Mouse (Mus musculus) thymus, postnatal 0 days (tissue): ENCODE results near the gene Zfp536. TPM values are rescaled to one million over a fixed set of nuclear protein-coding genes. Genes with fewer than 3 reads are reported as not detected.

Experiments used
- DNase-seq: peaks from one replicate; pipeline ENCODE4 v3.0.0-alpha.2; 2015; ENCODE audit warnings: low spot score
- polyA plus RNA-seq: library from polyadenylated mRNA; unstranded; fragments of >200 nt; fragmentation: Nextera tagmentation; extraction: Ambion mirVana; gene quantifications from 2 replicates; pipeline ENCODE4 v1.2.1, GENCODE M21; 2015

Zfp536 gene
- polyA plus RNA-seq, 1 experiment from 2014 or later, result 0.16 TPM

DNA sequence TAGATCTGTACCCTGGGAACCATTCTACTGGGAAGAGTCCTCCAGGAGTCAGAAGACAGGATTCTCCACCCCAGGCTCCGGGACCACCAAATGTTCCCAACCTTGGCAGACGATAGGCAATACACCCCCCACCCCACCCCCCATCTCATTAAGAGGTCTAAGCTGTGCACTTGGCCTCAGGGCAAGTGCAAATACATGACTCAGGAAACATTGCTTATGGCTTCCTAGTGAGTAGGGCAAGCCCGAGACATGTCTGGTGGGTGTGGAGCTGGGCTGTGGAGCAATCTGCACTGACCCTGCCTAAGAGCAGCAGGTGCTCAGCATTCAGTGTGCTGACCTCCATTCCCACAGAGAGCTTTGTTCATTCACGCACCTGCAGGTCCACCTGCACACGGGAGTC is 78.4 kb downstream of the Zfp536 start:
- DNase-seq, result no peak

DNA sequence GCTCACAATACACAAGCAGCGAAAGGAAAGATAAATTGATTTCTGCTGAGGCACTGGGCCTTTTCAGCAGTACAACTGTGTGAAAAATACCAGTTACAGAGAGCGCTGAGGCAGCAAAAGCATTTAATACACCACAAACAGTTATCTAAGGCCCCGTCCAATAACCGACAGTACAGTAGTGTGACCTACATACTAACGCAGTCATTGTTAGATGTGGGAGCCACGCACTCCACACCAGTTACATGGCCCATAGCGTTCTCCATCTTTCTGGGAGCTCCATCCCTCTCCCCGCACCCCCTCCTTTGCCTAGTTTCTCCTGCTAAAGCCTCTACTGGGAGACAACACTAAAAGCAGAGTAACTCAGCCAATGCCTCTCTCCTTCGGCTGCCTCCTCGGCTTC is 82.8 kb downstream of the Zfp536 start:
- no peak for DNase-seq

DNA sequence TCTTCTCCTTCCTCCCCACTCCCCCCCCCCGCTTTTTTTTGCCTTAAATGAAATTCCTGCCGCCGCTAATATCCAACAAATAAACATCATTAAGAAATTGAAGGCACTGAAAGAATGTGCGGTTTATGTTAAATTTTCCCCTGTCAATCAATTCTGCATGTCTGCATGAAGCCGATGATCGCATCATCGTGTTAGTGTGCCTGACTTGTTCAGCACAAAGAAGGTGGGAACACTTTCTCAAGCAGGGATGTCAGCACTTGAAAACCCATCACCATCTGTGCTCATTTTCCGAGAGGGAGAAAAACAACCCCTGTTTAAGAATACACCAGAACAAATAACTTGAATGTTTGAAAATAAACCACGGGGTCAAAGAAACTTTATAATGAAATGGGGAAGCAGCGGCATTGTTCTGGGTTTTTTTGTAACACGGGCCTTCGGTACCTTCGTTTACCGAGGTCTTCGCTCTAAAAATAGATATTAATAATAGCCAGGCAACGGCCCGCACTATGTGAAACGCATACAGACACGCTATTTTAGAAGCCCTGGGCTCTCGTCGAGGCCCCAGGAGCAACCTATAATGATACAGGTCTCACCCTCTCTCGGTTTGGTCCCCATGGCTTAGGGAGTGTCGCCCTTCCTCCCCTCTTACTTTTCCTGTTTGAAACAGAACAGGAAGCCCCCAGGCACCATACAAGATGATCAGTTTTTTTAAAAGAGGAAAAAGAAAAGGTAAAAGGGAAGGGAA is 83.7 kb downstream of the Zfp536 start:
- no peak for DNase-seq

DNA sequence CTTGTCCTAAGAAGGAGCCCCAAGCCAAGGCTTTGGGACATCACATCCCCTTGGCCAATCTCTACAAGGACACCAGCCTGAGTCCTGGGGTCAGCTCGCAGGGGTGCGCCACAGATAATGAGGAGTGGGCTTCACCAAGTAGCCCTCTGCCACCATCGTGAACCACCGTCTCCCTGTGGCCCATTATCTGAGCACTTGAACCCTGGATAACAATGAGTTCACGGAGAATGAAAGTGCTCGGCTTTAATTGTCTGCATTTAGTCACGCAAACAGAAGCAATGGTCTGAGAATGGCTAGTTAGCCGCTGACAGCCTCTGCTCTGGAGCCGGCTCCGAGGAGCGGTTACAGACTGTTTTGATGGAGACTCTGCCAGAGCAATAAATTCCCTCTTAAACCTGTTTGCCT is 84.3 kb downstream of the Zfp536 start:
- no peak for DNase-seq

DNA sequence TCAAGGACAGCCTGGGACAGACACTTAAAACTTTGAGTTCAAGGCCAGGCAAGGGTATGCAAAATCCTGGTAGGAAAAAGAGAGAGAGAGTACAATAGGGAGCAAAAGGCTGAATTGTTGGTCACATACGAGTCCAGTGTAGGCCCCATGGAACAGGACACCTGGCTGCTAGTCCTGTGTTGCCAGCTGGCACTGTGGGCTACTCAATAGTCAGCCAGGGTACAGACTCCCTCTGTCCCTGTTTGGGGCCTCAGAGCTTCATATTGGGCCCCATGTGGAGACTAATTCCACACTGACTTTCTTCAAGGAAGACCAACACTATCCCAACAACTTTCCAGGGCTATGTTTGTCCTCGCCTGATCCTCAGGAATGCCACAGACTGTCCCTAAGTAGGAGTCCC is 87.1 kb downstream of the Zfp536 start:
- no peak for DNase-seq

DNA sequence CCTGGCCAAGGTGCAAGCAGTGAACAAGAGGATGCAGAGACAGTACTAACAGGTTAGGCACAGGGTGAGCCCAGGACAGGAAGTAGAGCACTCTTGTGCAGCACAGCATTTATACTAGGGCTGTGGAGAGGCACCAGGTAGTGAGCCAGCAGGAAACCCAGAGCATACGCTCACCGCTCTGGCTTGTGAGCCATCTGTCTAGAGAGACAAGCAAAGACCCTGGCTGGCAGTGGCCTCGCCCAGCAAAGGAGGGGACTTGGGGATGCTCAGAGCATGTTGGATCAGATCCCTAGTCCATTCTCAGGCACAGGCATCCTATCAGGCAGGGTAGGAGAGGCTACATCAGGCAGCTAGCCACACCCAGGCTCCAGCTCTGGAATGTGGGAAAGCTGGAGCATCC is 88.2 kb downstream of the Zfp536 start:
- DNase-seq, result no peak

DNA sequence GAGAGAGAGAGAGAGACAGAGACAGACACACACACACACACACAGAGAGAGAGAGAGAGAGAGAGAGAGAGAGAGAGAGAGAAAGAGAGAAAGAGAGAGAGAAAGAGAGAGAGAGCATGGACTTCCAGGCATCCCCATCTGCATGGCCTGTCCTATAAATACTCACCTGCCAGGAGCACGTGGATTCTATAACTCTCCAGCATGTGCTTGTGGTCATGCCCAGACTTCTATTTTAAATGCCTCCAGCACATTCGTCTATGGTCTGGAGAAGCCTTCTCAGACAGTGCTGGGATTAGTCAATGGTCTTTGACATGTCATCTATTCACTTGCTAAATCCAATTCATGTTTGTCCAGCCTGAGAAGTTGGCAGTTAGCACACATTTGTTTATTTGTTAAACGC is 92.1 kb downstream of the Zfp536 start:
- no peak for DNase-seq

DNA sequence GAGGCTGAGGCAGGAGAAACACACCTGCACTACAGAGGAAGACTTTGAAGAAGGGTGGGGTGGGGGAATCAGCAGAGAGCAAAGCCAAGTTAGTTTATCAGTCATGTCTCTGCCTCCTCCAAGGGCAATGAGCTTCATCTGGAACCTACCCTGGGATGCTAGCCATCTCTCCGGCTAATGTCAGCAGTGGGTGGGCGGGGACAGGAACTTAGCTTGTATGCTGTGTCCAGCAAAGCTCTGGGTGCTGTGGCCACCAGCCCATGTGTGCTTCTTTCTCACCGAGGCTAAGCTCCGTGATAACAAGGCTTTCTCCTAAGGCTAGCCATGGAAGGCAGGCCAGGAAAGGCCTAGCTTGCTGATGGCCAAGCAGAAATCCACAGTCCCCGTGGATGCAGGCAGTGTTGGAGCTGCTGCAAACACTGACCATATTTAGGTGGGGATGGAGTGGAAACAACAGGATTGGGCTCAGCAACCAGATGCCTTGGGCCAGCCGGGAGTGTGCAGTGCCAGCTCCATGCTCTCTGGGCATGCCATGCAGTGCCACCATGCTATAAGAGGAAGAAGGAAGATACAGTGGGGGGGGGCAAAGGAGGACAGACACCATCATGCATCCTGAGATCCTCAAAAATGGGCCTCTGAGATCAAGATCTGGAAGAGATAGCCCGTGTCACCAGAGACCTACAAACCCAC is 109.6 kb downstream of the Zfp536 start:
- no peak for DNase-seq

DNA sequence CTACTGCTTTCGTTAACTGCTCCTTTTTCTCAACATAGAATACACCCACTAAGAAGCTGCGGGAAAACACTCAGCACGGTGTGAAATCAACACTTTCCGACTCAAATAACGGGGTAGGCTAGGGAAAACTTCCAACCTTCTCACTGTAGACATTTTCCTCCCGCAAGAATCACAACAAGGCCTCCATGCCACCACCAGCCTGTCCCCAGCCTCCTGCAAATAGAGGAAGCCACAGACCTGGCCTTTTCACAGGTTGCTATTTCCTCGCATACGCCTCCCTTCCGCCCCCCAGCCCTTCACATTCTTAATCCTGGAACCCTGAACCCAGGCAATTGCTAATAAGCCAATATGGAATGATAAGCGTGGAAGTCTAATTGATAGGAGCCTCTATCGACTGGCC is 124.8 kb downstream of the Zfp536 start:
- DNase-seq, result no peak

DNA sequence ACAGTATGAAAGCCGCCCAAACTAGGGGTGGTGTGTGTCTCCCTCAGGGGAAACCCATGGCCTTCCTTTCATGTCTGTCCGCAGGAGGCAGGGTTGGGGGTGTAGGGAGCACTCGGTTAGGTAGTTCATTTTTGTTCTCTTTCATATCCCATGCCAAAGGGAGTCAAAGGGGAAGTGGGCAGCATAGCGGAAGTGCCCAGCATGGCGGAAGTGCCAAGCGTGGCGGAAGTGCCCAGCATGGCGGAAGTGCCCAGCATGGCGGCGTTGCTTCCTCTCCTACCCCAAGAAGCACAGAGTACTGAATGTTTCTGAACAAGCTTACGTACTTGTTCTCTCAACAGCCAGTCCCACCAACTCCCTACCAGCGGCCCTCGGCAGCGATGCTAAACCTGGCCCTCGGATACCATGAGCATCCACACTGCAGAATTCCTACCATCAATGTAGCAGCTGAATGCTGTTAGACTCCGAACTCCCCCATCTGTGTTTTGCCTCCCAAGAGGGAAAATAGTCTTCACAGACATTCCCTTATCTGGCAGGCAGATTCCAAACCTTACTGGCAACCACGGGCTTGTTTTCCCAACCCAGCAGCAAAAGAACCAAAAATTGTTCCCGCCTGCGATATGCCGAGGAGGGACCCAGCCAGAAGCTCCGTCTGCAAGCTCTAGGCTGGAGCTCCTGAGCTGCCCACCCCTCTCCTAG is 125.4 kb downstream of the Zfp536 start:
- DNase-seq, result no peak

DNA sequence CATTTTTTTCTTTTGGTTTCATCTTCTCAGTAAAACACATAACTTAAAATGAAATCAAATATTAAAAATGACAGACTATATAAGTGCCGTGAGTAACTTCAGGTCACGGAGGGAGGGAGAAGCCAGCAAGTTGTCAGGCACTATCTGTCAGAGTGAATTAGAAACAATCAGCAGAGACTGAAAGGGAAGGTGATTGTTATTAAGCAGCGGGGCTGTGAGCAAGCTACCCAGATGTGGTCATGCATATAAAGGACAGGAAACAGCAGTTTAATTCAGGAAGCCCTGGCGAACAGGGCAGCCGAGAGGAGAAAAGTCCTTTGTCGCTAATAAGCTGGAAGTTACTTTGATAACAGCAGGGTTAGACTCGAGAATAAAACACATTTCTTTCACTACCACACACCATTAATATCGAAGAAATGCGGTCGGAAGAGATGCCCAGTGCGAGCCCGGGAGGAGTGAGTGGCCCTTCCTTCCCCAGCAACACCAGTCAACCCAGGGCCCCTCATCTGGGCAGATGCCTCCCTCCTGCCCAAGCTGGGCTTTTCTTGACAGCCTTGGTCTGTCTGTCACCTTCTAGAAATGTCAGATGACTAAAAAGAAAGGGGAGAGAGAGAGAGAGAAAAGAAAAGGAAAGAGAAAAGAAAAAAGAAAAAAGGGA is 133.6 kb downstream of the Zfp536 start:
- DNase-seq, result no peak

DNA sequence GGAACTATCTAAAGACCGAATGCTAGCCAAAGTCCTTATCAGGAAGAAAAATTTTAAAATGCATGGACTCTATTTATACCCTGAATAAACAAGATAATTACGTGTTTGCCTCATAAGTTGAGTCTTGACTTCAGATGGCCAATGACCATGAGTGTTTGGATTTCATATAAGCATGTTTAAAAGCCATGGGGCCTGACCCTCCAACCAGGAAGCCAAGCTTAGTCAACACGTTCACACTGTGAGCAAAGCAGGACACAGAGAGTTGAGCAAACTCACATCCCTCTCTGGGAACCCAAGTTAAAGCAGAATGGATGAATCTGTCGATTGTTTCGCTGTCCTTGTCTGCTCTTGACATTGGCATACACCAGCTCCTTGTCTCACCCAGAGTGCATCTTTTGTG is 138.6 kb downstream of the Zfp536 start:
- no peak for DNase-seq

DNA sequence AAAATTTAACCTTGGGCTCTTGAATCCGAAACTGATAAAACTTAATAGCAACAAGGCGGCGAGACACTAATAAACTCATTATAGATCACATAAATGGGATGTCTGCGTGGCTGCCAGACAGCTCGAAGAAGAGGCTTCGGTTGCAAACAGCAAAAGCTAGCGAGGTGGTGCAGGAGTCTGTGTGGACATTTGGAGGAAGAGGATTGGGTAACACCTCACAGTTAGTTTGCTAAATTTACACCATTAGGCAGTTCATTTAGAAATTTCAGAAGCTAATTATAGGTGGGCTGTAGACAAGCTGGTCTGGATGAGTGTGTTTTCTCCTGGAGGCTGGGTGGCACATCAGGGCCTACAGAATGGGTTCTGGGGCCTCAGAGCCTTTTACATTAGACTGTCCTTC is 143.0 kb downstream of the Zfp536 start:
- no peak for DNase-seq

DNA sequence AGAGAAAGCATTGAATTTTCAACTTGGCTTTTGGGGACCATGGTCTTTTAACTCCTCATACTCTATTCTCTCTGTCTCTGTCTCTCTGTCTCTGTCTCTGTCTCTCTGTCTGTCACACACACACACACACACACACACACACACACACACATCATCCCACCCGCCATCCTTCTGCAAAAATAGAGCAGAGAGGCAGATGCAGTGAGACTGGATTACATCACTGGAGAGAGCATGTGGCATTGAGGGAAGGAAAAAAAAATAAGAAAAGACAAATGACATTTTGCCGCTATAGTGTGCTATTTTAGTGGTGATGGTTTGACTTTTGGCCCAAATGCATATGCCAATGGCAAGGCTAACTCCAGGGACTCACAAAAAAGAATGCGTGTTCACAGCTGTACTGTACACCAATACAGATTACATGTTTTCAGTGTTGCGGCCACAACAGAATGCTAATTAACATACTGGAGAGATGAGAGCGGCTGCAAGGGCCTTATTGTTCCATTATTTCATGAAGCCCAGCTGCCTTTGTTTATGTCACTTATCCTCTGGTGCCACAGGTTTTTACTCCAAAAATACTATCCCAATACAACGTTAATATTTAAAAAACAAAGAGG is 145.4 kb downstream of the Zfp536 start:
- DNase-seq, result no peak

DNA sequence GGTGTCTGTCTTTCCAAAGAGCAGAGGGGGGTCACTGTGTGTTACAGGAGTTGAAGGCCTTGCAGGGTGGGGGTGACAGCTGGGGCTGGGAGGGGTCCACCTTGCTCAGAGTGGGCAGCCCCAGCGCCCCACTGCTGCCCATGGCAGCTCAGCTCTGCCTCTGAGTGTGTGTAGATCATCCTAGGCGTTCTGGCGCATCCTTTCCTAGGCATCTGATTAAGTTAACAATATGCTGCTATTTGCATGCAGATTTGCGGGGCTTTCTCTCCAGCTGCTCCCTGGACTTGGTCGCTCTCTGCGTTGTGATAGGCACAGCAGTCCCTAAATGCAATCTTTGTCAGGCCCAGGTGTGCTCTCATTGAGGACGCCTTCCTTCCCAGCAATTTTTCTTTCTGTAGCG is 147.7 kb downstream of the Zfp536 start:
- no peak for DNase-seq

DNA sequence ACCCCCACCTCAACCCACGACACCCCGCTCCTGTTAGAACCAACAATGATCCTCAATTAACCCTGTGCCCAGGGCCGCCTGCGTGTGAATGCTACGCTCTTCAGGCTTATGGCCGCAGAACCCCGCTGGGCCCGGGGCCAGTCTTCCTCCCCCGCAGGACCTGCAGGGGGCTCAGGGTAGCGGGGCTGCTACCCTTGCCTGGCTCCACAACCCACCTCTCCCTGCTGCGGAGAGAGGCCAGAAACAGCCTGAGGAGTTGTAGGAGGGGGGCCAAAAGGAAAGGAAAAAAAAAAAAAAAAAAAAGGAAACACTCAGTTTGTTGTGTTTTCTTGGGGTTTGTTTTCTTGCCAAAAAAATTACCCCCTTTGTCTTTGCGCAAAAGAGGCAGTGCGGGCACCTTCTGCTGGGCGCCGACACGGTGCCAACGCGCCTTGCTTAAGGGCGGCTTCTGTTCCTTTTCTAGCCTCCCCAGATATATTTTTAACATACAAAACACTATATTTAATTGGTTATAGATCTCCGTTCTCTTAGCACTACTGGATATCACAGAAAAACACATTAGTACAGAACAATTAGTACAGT is 148.6 kb downstream of the Zfp536 start:
- no peak for DNase-seq

DNA sequence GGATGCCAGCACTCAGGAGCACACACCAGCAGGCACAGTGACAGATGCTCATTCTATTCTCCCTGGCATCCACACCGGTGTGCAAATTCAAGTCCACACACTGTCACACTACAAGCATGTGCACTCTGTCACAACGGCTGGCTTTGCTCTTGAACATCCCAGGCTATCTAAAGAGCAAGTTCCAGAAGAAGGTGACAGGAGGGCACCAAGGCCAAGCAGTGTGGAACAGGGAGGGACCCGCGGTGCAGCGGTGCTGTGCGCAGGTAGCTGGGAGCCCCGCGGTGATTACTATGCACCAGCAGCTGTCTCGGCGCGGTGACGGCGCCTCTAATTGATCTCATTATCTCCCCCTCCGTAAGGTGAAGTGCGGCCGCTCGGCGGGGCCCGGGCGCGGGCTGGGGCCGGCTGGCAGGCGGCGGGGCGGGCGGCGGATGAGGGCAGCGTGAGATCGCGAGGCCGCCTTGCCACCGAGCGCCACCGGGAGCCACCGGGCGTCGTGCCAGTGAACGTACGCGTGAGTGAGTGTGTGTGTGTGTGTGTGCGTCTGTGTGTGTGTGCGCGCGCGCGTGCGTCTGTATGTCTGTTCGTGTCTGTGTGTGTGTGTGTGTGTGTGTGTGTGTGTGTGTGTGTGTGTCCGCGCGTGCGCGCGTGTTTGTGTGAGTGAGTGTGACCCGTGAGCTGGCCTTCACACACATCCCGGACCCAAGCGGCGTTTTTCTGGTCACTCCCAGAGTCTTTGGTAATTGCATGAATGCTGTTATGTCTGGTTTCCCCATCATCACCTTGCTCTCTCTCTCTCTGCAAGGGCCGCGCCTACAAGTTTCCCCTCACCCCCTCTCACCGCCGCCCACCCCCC is 149.3 kb downstream of the Zfp536 start:
- no peak for DNase-seq

DNA sequence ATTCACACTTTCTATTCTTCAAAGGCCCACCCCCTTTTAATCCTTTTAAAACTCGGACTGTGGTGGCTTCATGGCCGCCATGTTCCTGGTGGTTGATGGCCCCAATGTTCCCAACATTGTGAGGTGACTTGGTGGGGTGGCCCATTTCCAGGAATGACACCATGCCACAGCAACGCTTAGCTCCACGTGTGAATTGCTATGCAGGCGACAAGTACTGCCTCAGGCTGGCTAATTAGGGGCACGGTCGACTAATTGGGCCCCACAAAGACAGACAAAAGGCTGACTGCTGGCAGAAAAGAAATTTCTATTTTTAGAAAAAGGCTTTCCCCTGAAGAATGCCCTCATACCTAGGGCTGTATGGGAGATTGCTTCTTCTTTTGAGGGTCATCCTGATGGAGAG is 154.2 kb downstream of the Zfp536 start:
- DNase-seq, result no peak

DNA sequence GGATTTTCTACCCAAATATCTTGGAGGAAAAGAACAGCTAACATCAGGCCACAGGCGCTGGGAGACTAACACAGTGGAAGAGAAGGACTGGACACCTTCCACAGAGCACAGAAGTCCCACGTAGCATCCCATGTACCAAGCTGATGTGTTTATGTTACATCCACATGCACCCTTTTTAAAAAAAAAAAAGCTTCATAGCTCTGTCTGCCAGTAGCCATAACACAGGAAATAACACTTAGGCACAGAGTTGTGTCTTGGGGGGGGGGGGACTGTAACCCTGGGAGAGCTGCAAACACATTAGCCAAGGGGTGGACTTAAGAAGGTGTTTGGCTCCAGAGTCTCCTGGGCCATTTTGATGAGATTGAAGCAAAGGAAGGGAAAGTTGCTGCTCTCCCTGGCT is 155.6 kb downstream of the Zfp536 start:
- DNase-seq, result no peak

DNA sequence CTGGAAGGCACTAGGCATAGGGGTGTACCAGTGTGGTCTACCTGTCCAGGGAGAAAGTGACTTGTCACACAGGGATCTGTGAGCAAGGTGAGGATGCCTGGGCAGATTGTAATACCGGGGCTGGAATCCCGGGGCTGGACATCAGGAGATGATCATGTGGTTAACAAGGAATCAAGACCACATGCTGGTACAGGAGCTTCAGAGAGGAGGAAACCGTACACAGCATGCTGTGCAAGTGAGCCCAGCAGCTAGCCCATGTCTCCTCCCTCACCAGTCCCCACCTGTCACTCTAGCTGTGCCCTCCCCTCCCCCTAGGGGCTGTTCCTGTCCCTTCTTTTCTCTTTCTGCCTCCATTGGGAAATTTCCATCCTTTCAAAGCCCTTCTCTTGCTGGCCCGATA is 157.5 kb downstream of the Zfp536 start:
- DNase-seq, result no peak
